Mouse (Mus musculus): ENCODE results near the gene Mlh1.

Mlh1 gene

GRCm38 (mm10) chr9:111252161-111252869 lies 19.3 kb downstream of the Mlh1 start:
- POLR2A ChIA-PET, result interaction anchor here in 2 of 4 experiments (0.6 to 1.4 kb wide), 8 partner anchors 10 to 198 kb away, joined by 3 to 4 read pairs (median 3); partner anchors contain the start of genes Epm2aip1 (in 1 of the 2) and Mlh1 (in 1 of the 2)
- CTCF ChIA-PET, result interaction anchor here in 3 of 4 experiments (0.6 to 1.4 kb wide), 3 partner anchors 12 to 135 kb away, joined by 4 to 10 read pairs (median 5); no protein-coding TSS in a partner anchor

GRCm38 (mm10) chr9:111247682-111248246 lies 23.8 kb downstream of the Mlh1 start:
- ChIA-PET POLR2A (interaction anchor here (0.6 to 3.1 kb wide), 13 partner anchors 9 to 158 kb away, joined by 3 to 23 read pairs (median 3); partner anchors contain the start of genes Epm2aip1 (in 3 of the 4) and Mlh1 (in 3 of the 4)), CTCF (interaction anchor here (0.6 to 2.0 kb wide), 28 partner anchors 9 to 325 kb away, joined by 3 to 15 read pairs (median 4); partner anchors contain the start of genes Epm2aip1 (in 1 of the 4), Mlh1 (in 1 of the 4) and Trank1 (in 1 of the 4))

GRCm38 (mm10) chr9:111245546-111245945 lies 26.0 kb downstream of the Mlh1 start:
- POLR2A ChIA-PET, result no interaction called here

GRCm38 (mm10) chr9:111243384-111243783 lies 28.2 kb downstream of the Mlh1 start:
- CTCF ChIA-PET, result interaction anchor here in 3 of 4 experiments (0.7 to 2.7 kb wide), 7 partner anchors 9 to 1701 kb away, joined by 3 to 13 read pairs (median 4); partner anchors contain the start of genes Epm2aip1 (in 1 of the 3) and Mlh1 (in 1 of the 3)

More at GRCm38 (mm10) chr9:111245546-111245945, 26.0 kb downstream of the Mlh1 start:
- CTCF ChIA-PET, result no interaction called here

GRCm38 (mm10) chr9:111239821-111240220 lies 31.8 kb downstream of the Mlh1 start:
- CTCF ChIA-PET, result interaction anchor here in 3 of 4 experiments (0.5 to 2.3 kb wide), 3 partner anchors 8 to 161 kb away, joined by 4 to 7 read pairs (median 4); no protein-coding TSS in a partner anchor
- POLR2A ChIA-PET, result interaction anchor here in 1 of 4 experiments (0.7 to 2.3 kb wide), 6 partner anchors 9 to 40 kb away, joined by 3 to 6 read pairs (median 4); partner anchors contain the start of genes Epm2aip1 and Mlh1

More at GRCm38 (mm10) chr9:111243384-111243783, 28.2 kb downstream of the Mlh1 start:
- POLR2A ChIA-PET, result interaction anchor here in 3 of 4 experiments (0.9 to 2.2 kb wide), 12 partner anchors 9 to 46 kb away, joined by 3 to 17 read pairs (median 4); partner anchors contain the start of genes Epm2aip1 (in 2 of the 3) and Mlh1 (in 2 of the 3)

- ChIA-PET CTCF (interaction anchor here in 2 of 4 experiments (0.6 to 2.3 kb wide), 2 partner anchors 10 to 11 kb away, joined by 3 to 7 read pairs; no protein-coding TSS in a partner anchor), POLR2A (interaction anchor here in 2 of 4 experiments (1.0 to 1.7 kb wide), 3 partner anchors 15 to 34 kb away, joined by 3 to 6 read pairs (median 3); partner anchors contain the start of genes Epm2aip1 (in 1 of the 2) and Mlh1 (in 1 of the 2))
These were observed 33.9 kb downstream of the Mlh1 start for GRCm38 (mm10) chr9:111237726-111238125.

- ChIA-PET POLR2A (interaction anchor here (0.7 to 1.6 kb wide), 10 partner anchors 8 to 55 kb away, joined by 3 to 7 read pairs (median 4); partner anchors contain the start of genes Epm2aip1 (in 2 of the 4) and Mlh1 (in 2 of the 4)), CTCF (interaction anchor here (0.6 to 2.9 kb wide), 23 partner anchors 9 to 312 kb away, joined by 3 to 15 read pairs (median 4); partner anchors contain the start of genes Epm2aip1 (in 1 of the 4) and Mlh1 (in 1 of the 4))
These were observed 36.9 kb downstream of the Mlh1 start for GRCm38 (mm10) chr9:111234701-111235100.

- ChIA-PET CTCF (interaction anchor here in 1 of 4 experiments (1.6 kb wide), 1 partner anchor 61 kb away, joined by 4 read pairs; no protein-coding TSS in a partner anchor), POLR2A (interaction anchor here in 1 of 4 experiments (0.8 to 3.4 kb wide), 4 partner anchors 8 to 139 kb away, joined by 3 to 15 read pairs (median 3); no protein-coding TSS in a partner anchor)
These were observed 43.1 kb downstream of the Mlh1 start for GRCm38 (mm10) chr9:111228446-111228845.

GRCm38 (mm10) chr9:111223406-111223805 lies 48.2 kb downstream of the Mlh1 start:
- POLR2A ChIA-PET, result interaction anchor here in 1 of 4 experiments (1.0 to 3.1 kb wide), 6 partner anchors 8 to 51 kb away, joined by 3 to 13 read pairs (median 4); no protein-coding TSS in a partner anchor
- CTCF ChIA-PET, result no interaction called here

GRCm38 (mm10) chr9:111221580-111221979 lies 50.0 kb downstream of the Mlh1 start:
- POLR2A ChIA-PET, result interaction anchor here in 2 of 4 experiments (0.5 to 3.1 kb wide), 5 partner anchors 7 to 39 kb away, joined by 3 to 15 read pairs (median 4); no protein-coding TSS in a partner anchor
- CTCF ChIA-PET, result no interaction called here

GRCm38 (mm10) chr9:111220551-111221080 lies 51.0 kb downstream of the Mlh1 start:
- POLR2A ChIA-PET, result interaction anchor here in 2 of 4 experiments (0.7 to 3.1 kb wide), 6 partner anchors 10 to 51 kb away, joined by 3 to 15 read pairs (median 3); partner anchors contain the start of genes Epm2aip1 (in 1 of the 2) and Mlh1 (in 1 of the 2)

GRCm38 (mm10) chr9:111216424-111216823 lies 55.2 kb downstream of the Mlh1 start:
- POLR2A ChIA-PET, result no interaction called here

More at GRCm38 (mm10) chr9:111220551-111221080, 51.0 kb downstream of the Mlh1 start:
- CTCF ChIA-PET, result no interaction called here

GRCm38 (mm10) chr9:111213501-111213900 lies 58.1 kb downstream of the Mlh1 start:
- POLR2A ChIA-PET, result interaction anchor here in 2 of 4 experiments (1.3 to 1.6 kb wide), 3 partner anchors 9 to 58 kb away, joined by 3 to 4 read pairs (median 4); partner anchors contain the start of genes Epm2aip1 (in 1 of the 2) and Mlh1 (in 1 of the 2)
- CTCF ChIA-PET, result no interaction called here

More at GRCm38 (mm10) chr9:111216424-111216823, 55.2 kb downstream of the Mlh1 start:
- CTCF ChIA-PET, result interaction anchor here in 2 of 4 experiments (1.1 to 1.4 kb wide), 2 partner anchors 18 to 73 kb away, joined by 3 to 4 read pairs; no protein-coding TSS in a partner anchor

- CTCF ChIA-PET, result interaction anchor here in 1 of 4 experiments (0.7 kb wide), 1 partner anchor 489 kb away, joined by 5 read pairs; no protein-coding TSS in a partner anchor
- POLR2A ChIA-PET, result interaction anchor here in 2 of 4 experiments (0.6 to 2.1 kb wide), 2 partner anchors 11 to 654 kb away, joined by 3 to 13 read pairs; no protein-coding TSS in a partner anchor
These were observed 60.2 kb downstream of the Mlh1 start for GRCm38 (mm10) chr9:111211122-111212041.

- CTCF ChIA-PET, result interaction anchor here in 1 of 4 experiments (0.7 kb wide), 1 partner anchor 163 kb away, joined by 3 read pairs; no protein-coding TSS in a partner anchor
- POLR2A ChIA-PET, result interaction anchor here in 1 of 4 experiments (2.1 kb wide), 1 partner anchor 12 kb away, joined by 13 read pairs; no protein-coding TSS in a partner anchor
These were observed 61.2 kb downstream of the Mlh1 start for GRCm38 (mm10) chr9:111210412-111210811.

GRCm38 (mm10) chr9:111209158-111209699 lies 62.4 kb downstream of the Mlh1 start:
- POLR2A ChIA-PET, result interaction anchor here in 1 of 4 experiments (2.1 kb wide), 1 partner anchor 13 kb away, joined by 13 read pairs; no protein-coding TSS in a partner anchor
- CTCF ChIA-PET, result no interaction called here
